Comparison of ENCODE assay signal across 8 mouse cellular contexts in genomic region chr2:29124936-29125701, GRCm38 (mm10). TPM values are rescaled to one million over a fixed set of nuclear protein-coding genes. Genes with fewer than 3 reads are reported as not detected.
A peak's percentile ranks its signal among the peaks of the same experiment; 100 is the strongest.
DNase-seq lines count a peak whose midpoint lies in the region; ATAC-seq lines count a peak whose summit lies in the region.

No protein-coding gene starts in this region.

- ATAC-seq in inflammation-experienced regulatory T-cells, adult 6 months: peak; percentile 91
- peak; percentile 96 for ATAC-seq in megakaryocyte-erythroid progenitor cell, adult 5-6 weeks (replicated peaks; ENCODE audit: low FRiP score, low TSS enrichment, poor library complexity, severe bottlenecking)

- peak; percentile 99 to 100 for DNase-seq in adrenal gland, adult (ENCODE audit: inconsistent age in 2 of 2, low spot score in 1 of 2)
- DNase-seq in embryo, embryonic 10.5 days (ENCODE audit: low spot score): peak; percentile 99
- DNase-seq in gastrocnemius, postnatal 14 days: peak; percentile 100
- DNase-seq in left cerebral cortex, postnatal 10 days (ENCODE audit: extremely low spot score in 1 of 2, low spot score in 2 of 2): peak; percentile 95 to 100
- peak; percentile 96 for DNase-seq in right cerebral cortex, postnatal 25 days
- peak; percentile 98 to 100 for DNase-seq in urinary bladder, postnatal 4 days (ENCODE audit: low spot score in 2 of 2)

- intact Hi-C loops in gastrocnemius, postnatal 14 days (cut with DNase I; ENCODE audit: low total_unique reads): no loop called here
- intact Hi-C loops in left cerebral cortex, postnatal 10 days (cut with DNase I): no loop called here

RNA-seq across cellular contexts. Expression of gene Setx, which starts 1.1 kb away (rescaled TPM):
- total RNA-seq in gastrocnemius, postnatal 14 days (2021): 10 to 100 TPM; 19.2 to 24.1 TPM
- polyA plus RNA-seq in inflammation-experienced regulatory T-cells, adult 6 months (2017; shearing (Covaris generic)): 10 to 100 TPM; 27.3 to 30.5 (median 29.8) TPM
- 10 to 100 TPM; 49.9 to 60.9 TPM for total RNA-seq in left cerebral cortex, postnatal 10 days (2021)
- 31.7 and 51.4 TPM in 2 replicates for total RNA-seq in megakaryocyte-erythroid progenitor cell, adult 5-6 weeks (2014; fragmentation: Nextera tagmentation)
- total RNA-seq in megakaryocyte-erythroid progenitor cell, adult 5-6 weeks (2017): 60.2 and 116 TPM in 2 replicates

Comparison
In these comparisons a context has a peak if more than half of its experiments do, and no peak if none do; other contexts are left out.
1. Peak in every context shown above with its lines: DNase-seq and ATAC-seq.